Mouse (Mus musculus) megakaryocyte-erythroid progenitor cell, adult 5-6 weeks (primary cell): ENCODE results near the gene Ring1. TPM values are rescaled to one million over a fixed set of nuclear protein-coding genes. Genes with fewer than 3 reads are reported as not detected.
"Not testable (repeated sequence)": the region's sequence is repeated elsewhere in the genome, so short reads cannot be mapped to it uniquely, and the experiment has no call there.

Experiments used
- ATAC-seq: replicated peaks from 2 replicates; pipeline ENCODE4 v1.8.0; 2016; ENCODE audit warnings: mild to moderate bottlenecking, inconsistent platforms; ENCODE audit not compliant: severe bottlenecking, poor library complexity, low FRiP score, low TSS enrichment
- total RNA-seq, 2 experiments: library from RNA; stranded (forward) in 1 of 2; stranded (reverse) in 1 of 2; fragments of 200-1000, 215-1000 nt in 1 of 2; fragments of >200 nt in 1 of 2; fragmentation: Nextera tagmentation in 1 of 2; gene quantifications; 2 replicates each; pipeline ENCODE4 v1.2.3; 2014 to 2017

Ring1 gene
- total RNA-seq, 2 experiments from 2014 or later, result 12.8 to 15.4 TPM

GRCm38 (mm10) chr17:33999341-34000149 is 24.9 kb downstream of the Ring1 start:
- ATAC-seq, result no peak

DNA sequence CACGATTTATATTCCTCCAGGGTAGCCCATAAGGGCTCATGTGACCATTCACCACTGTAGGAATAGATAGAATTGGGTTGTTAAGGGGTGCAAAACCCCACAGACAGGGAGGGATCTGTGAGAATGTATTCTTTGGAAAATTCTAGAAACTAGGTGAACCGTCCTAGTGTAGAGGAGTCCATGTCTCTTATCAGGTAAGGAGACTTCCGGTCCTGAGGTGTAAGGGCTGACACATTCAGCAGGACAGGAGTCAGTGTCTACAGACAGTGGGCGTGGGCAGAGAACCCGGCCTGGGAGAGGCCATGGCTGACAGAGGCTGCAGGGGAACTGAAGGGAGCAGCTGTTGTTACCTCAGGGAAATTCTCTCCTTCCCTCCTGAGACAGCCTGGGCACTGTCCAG is 25.8 kb downstream of the Ring1 start:
- ATAC-seq, result not testable (repeated sequence)

GRCm38 (mm10) chr17:33997025-33997424 is 27.5 kb downstream of the Ring1 start:
- ATAC-seq, result not testable (repeated sequence)

DNA sequence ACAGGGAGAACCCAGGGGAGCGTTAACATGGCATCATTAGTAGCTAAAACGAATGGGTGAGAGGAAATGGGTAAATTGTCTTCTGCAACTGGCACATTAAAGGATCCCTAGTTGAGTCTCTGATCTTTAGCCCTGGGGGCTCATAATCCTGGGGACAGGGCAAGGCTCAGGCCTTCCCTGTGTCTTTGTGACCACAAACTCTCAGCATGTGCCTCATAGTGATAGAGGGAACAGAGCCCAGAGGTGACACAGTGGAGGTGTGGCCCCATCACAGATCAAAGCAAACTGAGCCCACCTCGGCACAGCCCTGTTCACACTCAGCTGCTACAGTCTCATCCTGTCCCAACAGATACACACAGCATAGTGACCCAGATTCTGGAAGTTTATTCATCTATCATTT is 28.8 kb downstream of the Ring1 start:
- no peak for ATAC-seq

GRCm38 (mm10) chr17:33994959-33995358 is 29.5 kb downstream of the Ring1 start:
- ATAC-seq, result no peak

- ATAC-seq, result peak; percentile 73
Observed at GRCm38 (mm10) chr17:33991788-33992664, 32.5 kb downstream of the Ring1 start.

GRCm38 (mm10) chr17:33982136-33982535 is 42.3 kb downstream of the Ring1 start:
- not testable (repeated sequence) for ATAC-seq

GRCm38 (mm10) chr17:33981192-33981909 is 43.1 kb downstream of the Ring1 start:
- ATAC-seq, result peak; percentile 81

DNA sequence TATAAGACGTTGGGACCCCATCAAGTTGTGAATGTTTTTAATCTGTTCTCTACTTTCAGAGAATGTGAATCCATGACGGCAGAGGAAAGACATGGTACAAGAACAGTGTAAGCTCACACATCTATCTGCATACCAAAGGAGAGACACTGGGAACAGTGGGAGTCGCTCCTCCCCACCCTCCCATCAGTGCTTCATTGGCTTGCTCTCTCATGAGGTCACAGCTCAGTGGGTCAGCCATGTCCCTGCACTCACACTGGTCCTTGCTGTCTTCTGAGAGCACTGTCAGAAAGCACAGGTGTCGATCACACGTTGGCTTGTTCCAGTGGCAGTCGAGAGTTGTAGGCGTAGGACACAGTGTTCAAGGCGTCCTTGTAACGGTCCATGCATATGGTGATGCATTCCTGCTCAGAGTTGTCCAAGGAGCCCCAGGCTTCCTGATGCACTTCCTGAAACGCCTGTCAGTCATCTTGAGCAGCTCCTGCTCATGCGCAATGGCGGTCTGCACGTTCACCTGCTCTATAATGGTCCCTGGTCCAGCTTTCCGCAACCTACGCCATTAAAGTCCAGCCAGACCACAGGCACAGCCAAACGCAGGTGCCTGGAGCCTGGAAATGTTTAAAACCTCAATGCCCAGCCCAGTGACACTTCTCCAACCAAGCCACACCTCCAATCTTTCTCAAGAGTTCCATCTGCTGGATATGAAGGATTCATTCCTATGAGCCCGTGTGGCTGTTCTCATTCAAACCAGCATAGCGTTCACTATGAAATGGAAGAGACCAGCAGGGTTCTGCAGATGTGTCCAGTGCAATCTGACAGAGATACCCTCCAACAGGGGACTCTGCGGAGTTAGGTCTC is 44.1 kb downstream of the Ring1 start:
- no peak for ATAC-seq

DNA sequence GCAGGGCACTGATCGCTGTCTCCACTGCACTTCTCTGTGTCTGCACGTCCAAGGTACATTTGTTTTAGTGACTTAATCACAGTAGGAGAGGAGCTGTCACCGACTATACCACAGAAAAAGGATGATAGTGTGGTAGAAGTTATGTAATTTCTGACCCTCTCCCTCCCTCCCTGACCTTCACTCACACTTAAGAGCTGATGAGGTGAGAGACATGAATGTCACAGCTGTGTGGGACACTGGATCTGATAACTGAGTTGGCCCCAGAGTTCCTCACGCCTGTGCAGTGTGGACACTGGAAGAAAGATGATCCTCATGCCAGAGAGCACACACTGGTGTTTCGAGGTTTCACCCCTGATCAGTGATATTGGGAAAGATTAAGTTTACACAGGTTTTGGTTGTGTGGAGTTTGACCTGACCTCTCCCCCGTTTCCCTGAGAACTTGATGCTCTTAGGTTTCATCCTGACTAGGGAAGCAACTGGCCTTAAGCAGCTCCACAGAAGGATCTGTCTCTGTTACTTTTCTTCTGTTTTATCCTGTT is 44.9 kb downstream of the Ring1 start:
- ATAC-seq, result no peak

- peak; percentile 82 for ATAC-seq
Observed at GRCm38 (mm10) chr17:33978631-33979031, 45.8 kb downstream of the Ring1 start.

DNA sequence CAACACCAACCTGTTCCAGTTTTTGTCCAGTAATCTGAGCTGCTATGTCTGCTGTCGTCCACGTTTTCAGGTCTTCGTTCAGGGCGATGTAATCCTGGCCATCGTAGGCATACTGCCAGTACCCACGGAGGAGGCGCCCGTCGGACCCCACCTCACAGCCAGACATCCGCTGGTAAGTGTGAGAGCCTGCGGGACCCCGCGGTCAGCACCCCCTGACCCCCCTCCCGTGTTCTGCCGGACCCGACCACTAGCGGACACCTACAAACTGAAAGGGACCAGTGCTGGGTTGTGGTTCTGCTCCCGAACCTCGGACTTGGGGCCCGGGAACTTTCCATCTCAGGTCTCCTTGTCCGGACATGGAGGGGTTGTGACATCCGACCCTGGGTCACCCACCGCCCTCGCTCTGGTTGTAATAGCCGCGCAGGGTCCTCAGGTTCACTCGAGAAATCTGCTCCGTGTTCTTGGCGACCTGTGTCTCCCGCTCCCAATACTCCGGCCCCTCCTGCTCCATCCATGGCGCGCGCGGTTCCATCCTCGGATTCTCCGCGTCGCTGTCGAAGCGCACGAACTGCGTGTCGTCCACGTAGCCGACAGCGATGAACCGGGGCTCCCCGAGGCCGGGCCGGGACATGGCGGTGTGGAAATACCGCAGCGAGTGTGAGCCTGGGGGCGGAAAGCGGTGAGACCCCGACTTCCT is 46.5 kb downstream of the Ring1 start:
- ATAC-seq, result no peak

- no peak for ATAC-seq
Observed at GRCm38 (mm10) chr17:33973572-33973971, 50.9 kb downstream of the Ring1 start.

DNA sequence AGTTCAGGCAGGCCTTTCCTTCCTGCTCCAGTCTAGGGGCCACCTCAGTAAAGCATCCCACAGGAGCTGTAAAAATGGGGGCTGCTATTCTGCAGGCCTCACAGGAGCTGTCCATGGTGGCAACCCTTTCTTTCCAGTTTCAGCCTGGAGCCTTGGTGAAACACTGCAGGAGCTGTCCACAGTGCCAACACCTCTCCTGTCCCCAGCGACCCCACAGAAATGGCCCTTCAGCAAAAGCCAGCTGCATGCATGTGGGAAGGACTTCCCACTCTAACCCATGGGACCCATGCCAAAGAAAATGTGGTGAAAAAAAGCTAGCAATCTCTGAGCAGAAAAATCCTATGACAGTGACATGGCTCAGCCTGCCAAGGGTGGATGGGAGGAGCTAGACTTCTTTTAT is 51.8 kb downstream of the Ring1 start:
- 0 out of 2 replicates have a peak, but pooled peaks have one; percentile 53 for ATAC-seq
